Mouse (Mus musculus) embryonic facial prominence, embryonic 10.5 days (tissue): ENCODE data around the gene Vps33b. TPM values are rescaled to one million over a fixed set of nuclear protein-coding genes. Genes with fewer than 3 reads are reported as not detected.

Experiments used
- DNase-seq: peaks from one replicate; pipeline ENCODE4 v3.0.0-alpha.2; 2017; ENCODE audit warnings: low spot score
- H3K27ac ChIP-seq: fragments of 300-500 bp; sonication (generic); replicated peaks from 2 replicates; pipeline ENCODE4 v1.5.1; 2016; ENCODE audit warnings: mild to moderate bottlenecking
- H3K27me3 ChIP-seq: fragments of 300-500 bp; sonication (generic); replicated peaks from 2 replicates; pipeline ENCODE4 v1.6.1; 2016; ENCODE audit warnings: low read depth, mild to moderate bottlenecking; ENCODE audit not compliant: poor library complexity, severe bottlenecking
- H3K36me3 ChIP-seq: fragments of 300-500 bp; sonication (generic); replicated peaks from 2 replicates; pipeline ENCODE4 v1.6.1; 2016; ENCODE audit warnings: mild to moderate bottlenecking, moderate library complexity
- H3K4me1 ChIP-seq: fragments of 300-500 bp; sonication (generic); 2 replicates; pipeline ENCODE4 v1.6.1; 2016
- H3K4me3 ChIP-seq: fragments of 300-500 bp; sonication (generic); 2 replicates; pipeline ENCODE4 v1.5.1; 2016; ENCODE audit warnings: mild to moderate bottlenecking, moderate library complexity
- H3K9me3 ChIP-seq: fragments of 300-500 bp; sonication (generic); 2 replicates; pipeline ENCODE4 v1.6.1; 2016; ENCODE audit warnings: mild to moderate bottlenecking
- WGBS: fragments of 180-500 bp; shearing (Covaris S2); methylation state at CpG from one replicate; pipeline ENCODE4 v1.1.7; 2016; 5-methylcytosine and 5-hydroxymethylcytosine counted together
- polyA plus RNA-seq: library from polyadenylated mRNA; unstranded; fragments of >200 nt; fragmentation: Nextera tagmentation; extraction: Ambion mirVana; gene quantifications from 2 replicates; pipeline ENCODE4 v1.2.1, GENCODE M21; 2016

The Vps33b gene
- 17.3 and 18.0 TPM in 2 replicates for polyA plus RNA-seq

DNA sequence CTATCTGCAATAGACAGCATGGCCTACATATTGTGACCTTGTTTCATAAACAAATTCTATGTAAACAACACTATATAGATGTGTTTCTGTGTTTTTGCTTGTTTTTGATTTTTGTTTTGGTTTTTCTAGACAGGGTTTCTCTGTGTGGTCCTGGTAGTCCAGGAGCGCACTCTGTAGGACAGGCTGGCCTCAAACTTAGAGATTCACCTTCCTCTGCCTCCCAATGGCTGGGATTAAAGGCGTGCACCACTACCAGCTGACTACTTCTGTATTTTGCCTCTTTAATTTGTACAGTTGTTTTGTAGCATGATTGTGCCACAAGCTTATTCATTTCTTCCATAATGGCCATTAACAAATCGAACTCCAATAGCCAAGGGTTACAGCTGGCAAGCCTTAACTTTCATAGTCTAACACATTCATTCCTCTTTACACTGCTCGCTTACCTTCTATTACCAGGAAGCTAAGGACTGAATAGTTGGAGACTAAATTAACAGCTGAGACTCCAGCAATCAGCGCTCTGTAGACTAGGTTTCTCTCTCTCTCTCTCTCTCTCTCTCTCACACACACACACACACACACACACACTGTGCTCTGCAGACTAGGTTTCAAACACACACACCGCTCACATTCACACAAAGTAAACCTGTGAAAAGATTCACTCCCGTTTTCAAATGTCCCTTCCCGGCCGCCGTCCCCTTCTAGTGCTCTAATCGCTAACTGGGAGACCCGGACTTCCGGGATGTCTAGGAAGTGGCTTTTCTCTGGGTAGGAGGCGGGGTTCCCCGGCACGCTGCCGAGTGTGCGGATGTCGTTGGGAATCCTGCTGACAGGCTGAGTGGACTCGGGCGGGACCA lies at the start of gene Vps33b:
Gene Vps33b, plus strand, starts transcription at position 753 of the 854 bp plus-strand sequence.
- Histone ChIP-seq H3K9me3 (peaks cover 5% of the 10 kb centered on the region), H3K27ac (peak within 1 kb of the TSS; percentile 84), H3K27me3 (no peaks in the 10 kb centered on the region), H3K4me3 (peak within 1 kb of the TSS; percentile 92), H3K4me1 (peaks cover 22% of the 10 kb centered on the region), H3K36me3 (peaks cover 60% of the 10 kb centered on the region)
- DNase-seq, result peak; percentile 93
- 5% methylated on average over 21 of the region's 21 CpGs for WGBS

GRCm38 (mm10) chr7:80220237-80220797 lies 49.1 kb upstream of the Vps33b start:
- H3K4me1 ChIP-seq, result peaks cover 5% of the 10 kb centered on the region
- no peak overlapping the region for H3K27ac ChIP-seq
- H3K9me3 ChIP-seq, result no peaks in the 10 kb centered on the region
- no peak overlapping the region for H3K4me3 ChIP-seq
- H3K36me3 ChIP-seq, result peaks cover 95% of the 10 kb centered on the region
- no peaks in the 10 kb centered on the region for H3K27me3 ChIP-seq
- DNase-seq, result no peak
- 94% methylated on average over 9 of the region's 9 CpGs for WGBS

- no peak for DNase-seq
- H3K9me3 ChIP-seq, result no peaks in the 10 kb centered on the region
- peaks cover 92% of the 10 kb centered on the region for H3K36me3 ChIP-seq
- H3K4me3 ChIP-seq, result no peak overlapping the region
- H3K27me3 ChIP-seq, result no peaks in the 10 kb centered on the region
- H3K27ac ChIP-seq, result no peak overlapping the region
- H3K4me1 ChIP-seq, result no peaks in the 10 kb centered on the region
- 90% methylated on average over 4 of the region's 4 CpGs for WGBS
Observed at GRCm38 (mm10) chr7:80221179-80221750, 48.2 kb upstream of the Vps33b start.

GRCm38 (mm10) chr7:80227065-80227464 lies 42.4 kb upstream of the Vps33b start:
- H3K4me1 ChIP-seq, result peaks cover 20% of the 10 kb centered on the region
- no peak overlapping the region for H3K4me3 ChIP-seq
- 93% methylated on average over 4 of the region's 4 CpGs for WGBS
- H3K9me3 ChIP-seq, result no peaks in the 10 kb centered on the region
- no peak overlapping the region for H3K27ac ChIP-seq
- DNase-seq, result no peak
- peaks cover 59% of the 10 kb centered on the region for H3K36me3 ChIP-seq
- peaks cover 15% of the 10 kb centered on the region for H3K27me3 ChIP-seq

GRCm38 (mm10) chr7:80230196-80230595 lies 39.3 kb upstream of the Vps33b start:
- Histone ChIP-seq H3K27me3 (peaks cover 15% of the 10 kb centered on the region), H3K4me1 (peaks cover 34% of the 10 kb centered on the region), H3K36me3 (peaks cover 31% of the 10 kb centered on the region), H3K4me3 (no peak overlapping the region), H3K9me3 (no peaks in the 10 kb centered on the region), H3K27ac (no peak overlapping the region)
- 76% methylated on average over 6 of the region's 6 CpGs for WGBS
- no peak for DNase-seq

DNA sequence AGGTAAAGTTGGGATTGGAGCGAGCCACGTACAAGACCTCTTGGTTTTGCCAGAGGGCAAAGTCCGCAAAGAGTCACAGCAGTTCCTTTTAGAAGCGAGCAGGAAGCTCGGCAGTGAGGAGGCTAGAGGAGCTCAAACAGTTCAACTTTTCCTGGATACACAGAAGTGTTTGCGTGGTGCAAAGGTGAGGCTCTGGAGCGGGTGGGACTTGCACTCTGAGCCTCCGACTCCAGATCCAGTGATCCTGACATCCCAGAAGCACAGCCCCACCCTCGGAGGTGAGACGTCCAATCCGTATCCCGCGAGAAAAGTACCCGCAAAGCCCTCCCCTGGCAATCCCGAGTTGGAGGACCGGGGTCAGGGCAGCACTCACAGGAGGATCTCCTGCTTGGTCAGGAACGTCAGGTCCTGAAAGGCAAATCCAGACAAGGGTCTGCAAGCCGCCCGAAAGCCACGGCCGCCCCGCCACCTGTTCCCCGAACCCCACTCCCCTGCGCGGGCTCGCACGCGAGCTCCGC lies 37.4 kb upstream of the Vps33b start:
- peaks cover 15% of the 10 kb centered on the region for H3K27me3 ChIP-seq
- H3K27ac ChIP-seq, result peak overlapping the region; percentile 82
- no peaks in the 10 kb centered on the region for H3K9me3 ChIP-seq
- H3K4me3 ChIP-seq, result peak overlapping the region; percentile 76
- peaks cover 34% of the 10 kb centered on the region for H3K4me1 ChIP-seq
- H3K36me3 ChIP-seq, result peaks cover 16% of the 10 kb centered on the region
- DNase-seq, result no peak
- under 1% methylated on average over 29 of the region's 29 CpGs for whole genome bisulfite sequencing

- H3K4me3 ChIP-seq, result peak within 1 kb of the TSS; percentile 76
- under 1% methylated on average over 56 of the region's 56 CpGs for WGBS
- no peaks in the 10 kb centered on the region for H3K9me3 ChIP-seq
- H3K27me3 ChIP-seq, result peaks cover 15% of the 10 kb centered on the region
- peak; percentile 98 for DNase-seq
- H3K27ac ChIP-seq, result peak within 1 kb of the TSS; percentile 82
- H3K36me3 ChIP-seq, result peaks cover 11% of the 10 kb centered on the region
- peaks cover 34% of the 10 kb centered on the region for H3K4me1 ChIP-seq
Observed at GRCm38 (mm10) chr7:80232489-80233029, 36.9 kb upstream of the Vps33b start, which contains the start of the genes Cib1 and Gdpgp1. Gene Cib1 (minus strand): TSS chr7:80232813. Gene Gdpgp1 (plus strand): TSS chr7:80232865.

DNA sequence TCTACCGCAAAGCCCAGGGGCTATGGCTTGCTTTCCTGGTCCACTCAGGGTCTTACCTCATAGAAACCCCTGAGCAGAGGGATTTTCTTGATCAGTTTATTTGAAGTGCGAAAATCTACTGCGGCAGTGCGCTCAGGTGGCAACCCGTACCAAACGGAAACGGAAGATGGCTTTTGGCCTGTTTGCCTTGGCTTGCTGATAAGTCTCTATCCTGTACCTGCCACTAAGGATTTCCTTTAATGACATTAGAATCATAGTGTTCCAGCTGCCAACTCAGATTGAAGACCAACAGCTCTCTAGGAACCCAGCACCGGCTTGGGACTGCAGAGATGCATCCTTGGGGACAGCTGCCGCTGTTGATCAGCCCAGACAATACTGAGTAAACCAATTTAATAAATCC lies 35.6 kb upstream of the Vps33b start:
- no peak for DNase-seq
- peaks cover 12% of the 10 kb centered on the region for H3K36me3 ChIP-seq
- no peaks in the 10 kb centered on the region for H3K9me3 ChIP-seq
- H3K4me3 ChIP-seq, result peak overlapping the region; percentile 76
- H3K27me3 ChIP-seq, result peaks cover 15% of the 10 kb centered on the region
- H3K27ac ChIP-seq, result no peak overlapping the region
- H3K4me1 ChIP-seq, result peaks cover 34% of the 10 kb centered on the region
- WGBS, result 84% methylated on average over 9 of the region's 9 CpGs

- Histone ChIP-seq H3K27ac (no peak overlapping the region), H3K36me3 (peaks cover 39% of the 10 kb centered on the region), H3K4me1 (peaks cover 5% of the 10 kb centered on the region), H3K9me3 (no peaks in the 10 kb centered on the region), H3K4me3 (no peak overlapping the region), H3K27me3 (no peaks in the 10 kb centered on the region)
- WGBS, result 89% methylated on average over 10 of the region's 10 CpGs
- no peak for DNase-seq
Observed at GRCm38 (mm10) chr7:80238542-80238941, 30.9 kb upstream of the Vps33b start.

GRCm38 (mm10) chr7:80241661-80242060 lies 27.8 kb upstream of the Vps33b start:
- WGBS, result 85% methylated on average over 4 of the region's 4 CpGs
- H3K4me1 ChIP-seq, result peaks cover 10% of the 10 kb centered on the region
- no peaks in the 10 kb centered on the region for H3K9me3 ChIP-seq
- H3K27me3 ChIP-seq, result no peaks in the 10 kb centered on the region
- H3K4me3 ChIP-seq, result no peak overlapping the region
- DNase-seq, result no peak
- peaks cover 39% of the 10 kb centered on the region for H3K36me3 ChIP-seq
- H3K27ac ChIP-seq, result no peak overlapping the region

GRCm38 (mm10) chr7:80244851-80245250 lies 24.6 kb upstream of the Vps33b start:
- H3K27ac ChIP-seq, result no peak overlapping the region
- DNase-seq, result no peak
- H3K9me3 ChIP-seq, result no peaks in the 10 kb centered on the region
- no peak overlapping the region for H3K4me3 ChIP-seq
- H3K27me3 ChIP-seq, result no peaks in the 10 kb centered on the region
- H3K36me3 ChIP-seq, result peaks cover 17% of the 10 kb centered on the region
- H3K4me1 ChIP-seq, result peaks cover 10% of the 10 kb centered on the region
- 90% methylated on average over 4 of the region's 4 CpGs for WGBS

- H3K4me3 ChIP-seq, result peak within 1 kb of the TSS; percentile 67
- H3K4me1 ChIP-seq, result peaks cover 18% of the 10 kb centered on the region
- peaks cover 3% of the 10 kb centered on the region; the same call in 1 of the 2 replicates for H3K36me3 ChIP-seq
- H3K27me3 ChIP-seq, result no peaks in the 10 kb centered on the region
- H3K27ac ChIP-seq, result peak within 1 kb of the TSS; percentile 86
- no peaks in the 10 kb centered on the region for H3K9me3 ChIP-seq
- WGBS, result under 1% methylated on average over 48 of the region's 48 CpGs
- DNase-seq, result peak; percentile 98
Observed at GRCm38 (mm10) chr7:80246148-80246721, 23.2 kb upstream of the Vps33b start, which contains the start of gene Ttll13. Gene Ttll13 (plus strand): TSS chr7:80246376.
